Mouse (Mus musculus) ES-E14 (cell line): Measurements from ENCODE around the gene Fryl.

ENCODE experiments used
- HCFC1 ChIP-seq: IDR thresholded peaks from 2 replicates; pipeline ENCODE4 v1.6.1; 2012; ENCODE audit warnings: low read length, inconsistent platforms, borderline replicate concordance; ENCODE audit not compliant: insufficient read depth
- MAFK ChIP-seq: IDR thresholded peaks from 2 replicates; pipeline ENCODE4 v1.6.1; 2014; ENCODE audit warnings: mild to moderate bottlenecking, low read depth, low read length, inconsistent platforms; ENCODE audit not compliant: insufficient read depth

GRCm38 (mm10) chr5:73286603-73287002 lies 30.2 kb upstream of the Fryl start:
- TF ChIP-seq MAFK (no peak), HCFC1 (no peak)
